Mouse (Mus musculus): ENCODE results near the gene Szt2.

Szt2 gene

DNA sequence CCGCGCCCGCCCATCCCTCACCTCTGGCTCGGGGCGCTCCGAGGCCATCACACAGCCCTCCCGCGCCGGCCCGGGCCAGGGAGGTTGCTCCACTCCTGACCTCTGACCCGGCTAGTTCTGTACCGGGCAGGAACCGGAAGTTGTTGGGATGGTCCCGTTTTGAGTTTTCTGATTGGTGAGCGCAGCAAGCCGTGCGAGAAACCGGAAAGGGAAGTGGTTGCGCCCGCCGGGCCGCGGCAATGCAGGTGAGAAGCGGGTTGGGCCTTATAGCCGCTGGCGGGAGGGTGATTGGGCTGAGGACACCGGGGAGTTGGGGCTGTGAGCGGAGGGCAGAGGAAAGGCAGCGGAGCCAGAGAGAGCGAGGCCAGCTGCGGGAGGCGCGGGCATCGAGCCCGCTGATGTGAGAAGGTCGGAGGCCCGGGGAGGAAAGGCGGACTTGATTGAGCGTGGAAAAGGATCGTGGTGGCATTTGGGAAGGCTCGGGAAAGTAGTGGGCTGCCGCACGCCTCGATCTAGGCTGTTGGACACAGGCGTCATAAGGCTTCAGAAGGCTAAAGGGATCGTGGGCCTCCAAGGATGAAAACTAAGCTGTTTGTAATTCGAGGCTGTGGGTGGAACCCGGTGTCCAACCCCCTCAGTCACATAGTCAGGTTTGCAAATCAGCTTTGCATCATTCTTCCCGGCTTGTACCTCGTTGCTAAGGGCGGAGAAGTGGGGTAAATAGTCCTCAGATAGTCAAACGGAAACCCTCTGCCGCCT is at the start of gene Szt2, which contains the start of gene Med8:
Gene Szt2, minus strand, starts transcription at position 132 of the 759 bp plus-strand sequence.
Gene Med8, plus strand, starts transcription at position 196 of the 759 bp plus-strand sequence.
- DNase-seq (ENCODE audit: low spot score), result peak; percentile 89

DNA sequence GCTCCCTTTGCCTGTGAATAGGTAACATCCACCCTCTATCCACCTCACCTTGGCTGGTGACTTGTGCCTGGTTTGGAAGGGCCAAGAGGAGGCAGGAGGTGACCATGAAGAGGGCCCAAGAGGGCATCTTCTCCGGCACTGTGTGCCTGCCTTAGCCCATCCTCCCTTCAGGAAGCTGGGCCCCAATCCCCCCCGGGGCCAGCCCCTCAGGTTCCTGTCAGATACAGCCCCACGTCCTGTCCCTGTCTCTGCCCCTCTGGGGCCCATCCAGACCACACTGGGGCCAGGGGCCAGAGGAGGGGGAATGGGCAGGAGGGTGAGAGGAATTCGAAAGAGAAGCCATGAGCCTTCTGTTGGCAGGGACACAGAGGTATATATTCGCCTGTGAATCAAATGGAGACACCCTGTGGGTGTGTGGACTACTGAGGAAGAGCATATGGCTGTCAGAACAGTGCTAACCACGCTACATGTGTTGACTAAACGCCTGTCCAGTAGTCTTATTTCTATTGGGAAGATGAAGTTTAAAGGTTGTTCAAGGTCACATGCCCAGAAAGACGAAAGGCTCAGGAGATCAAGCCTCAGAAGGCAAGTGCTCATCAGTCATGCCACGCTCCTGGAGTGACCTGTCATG is 48.4 kb upstream of the Szt2 start, which contains the start of gene Mpl:
Gene Mpl, minus strand, starts transcription at position 169 of the 631 bp plus-strand sequence.
- no peak for DNase-seq (ENCODE audit: low spot score)

DNA sequence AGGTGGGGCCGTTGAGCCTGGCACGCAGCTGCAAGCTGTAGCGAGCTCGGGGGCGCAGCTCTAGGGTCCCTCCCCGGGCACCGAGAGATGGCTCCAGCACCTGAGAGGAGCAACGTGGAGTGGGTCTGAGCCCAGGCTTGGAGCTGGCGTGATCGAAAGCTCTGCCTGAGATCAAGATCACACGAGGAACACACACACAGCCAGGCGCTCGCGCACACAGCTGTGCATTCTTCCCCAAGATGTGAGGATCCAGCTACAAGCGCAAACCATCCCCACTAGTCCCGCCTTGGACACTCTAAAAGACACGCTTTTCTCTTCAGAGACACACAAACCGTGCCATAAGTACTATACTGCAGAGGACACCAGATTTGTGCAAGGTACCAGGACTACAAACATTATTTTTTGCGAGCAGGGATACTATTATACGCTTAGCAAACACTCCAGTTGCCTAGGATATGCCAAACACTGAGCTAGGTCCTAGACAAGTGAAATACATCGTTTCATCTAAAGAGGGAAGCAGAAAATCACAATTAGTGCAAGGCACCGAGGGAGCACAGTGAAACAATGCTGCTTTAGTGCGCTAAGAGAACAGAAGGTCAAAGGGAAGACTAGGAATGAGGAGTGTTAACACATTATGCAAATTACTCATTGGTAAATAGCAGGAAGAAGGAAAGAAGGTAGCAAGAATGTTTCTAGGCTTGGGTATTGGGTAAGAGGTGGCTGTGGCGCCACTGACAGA is 37.5 kb upstream of the Szt2 start:
- no peak for DNase-seq (ENCODE audit: low spot score)

DNA sequence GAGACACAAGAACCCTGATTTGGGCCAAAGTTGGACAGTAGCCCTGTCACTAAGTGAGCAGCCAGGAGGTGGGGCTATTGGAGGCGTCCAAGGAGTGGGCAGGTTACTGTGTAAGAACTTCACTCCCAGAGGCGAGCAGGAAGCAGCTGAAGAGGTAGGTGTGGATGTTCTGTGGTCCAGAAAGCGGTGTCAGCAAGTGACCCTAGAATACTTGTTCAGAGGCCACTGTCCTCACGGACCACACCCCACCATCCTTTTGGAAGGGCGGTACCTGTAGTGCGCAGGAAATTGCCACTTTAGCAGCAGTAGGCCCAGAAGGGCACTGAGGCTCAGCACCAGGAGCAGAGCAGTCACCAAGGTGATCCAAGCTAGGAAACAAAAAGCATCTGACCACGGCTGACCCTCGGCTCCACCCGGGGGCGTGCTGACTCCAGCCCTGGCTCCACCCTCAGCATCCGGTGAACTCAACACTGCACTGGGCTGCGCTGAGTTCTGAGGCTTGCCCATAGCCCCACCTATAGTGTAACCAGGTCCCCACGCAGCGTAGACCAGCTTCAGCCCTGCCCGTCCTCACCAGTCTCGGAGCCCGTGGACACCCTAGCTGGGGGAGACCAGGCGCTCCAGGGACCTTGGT is 36.8 kb upstream of the Szt2 start:
- DNase-seq (ENCODE audit: low spot score), result no peak

- DNase-seq (ENCODE audit: low spot score), result no peak
Measured at GRCm38 (mm10) chr4:118445088-118445487, 36.0 kb upstream of the Szt2 start.

GRCm38 (mm10) chr4:118437829-118438253 is 28.8 kb upstream of the Szt2 start:
- no peak for DNase-seq (ENCODE audit: low spot score)

- peak; percentile 96 for DNase-seq (ENCODE audit: low spot score)
Measured at GRCm38 (mm10) chr4:118436820-118437603, 27.9 kb upstream of the Szt2 start, which contains the start of gene Cdc20. TSS of gene Cdc20 (minus strand) at chr4:118437352.

- DNase-seq (ENCODE audit: low spot score), result no peak
Measured at GRCm38 (mm10) chr4:118432332-118432731, 23.3 kb upstream of the Szt2 start.

GRCm38 (mm10) chr4:118429215-118429895 is 20.3 kb upstream of the Szt2 start:
- DNase-seq (ENCODE audit: low spot score), result no peak

DNA sequence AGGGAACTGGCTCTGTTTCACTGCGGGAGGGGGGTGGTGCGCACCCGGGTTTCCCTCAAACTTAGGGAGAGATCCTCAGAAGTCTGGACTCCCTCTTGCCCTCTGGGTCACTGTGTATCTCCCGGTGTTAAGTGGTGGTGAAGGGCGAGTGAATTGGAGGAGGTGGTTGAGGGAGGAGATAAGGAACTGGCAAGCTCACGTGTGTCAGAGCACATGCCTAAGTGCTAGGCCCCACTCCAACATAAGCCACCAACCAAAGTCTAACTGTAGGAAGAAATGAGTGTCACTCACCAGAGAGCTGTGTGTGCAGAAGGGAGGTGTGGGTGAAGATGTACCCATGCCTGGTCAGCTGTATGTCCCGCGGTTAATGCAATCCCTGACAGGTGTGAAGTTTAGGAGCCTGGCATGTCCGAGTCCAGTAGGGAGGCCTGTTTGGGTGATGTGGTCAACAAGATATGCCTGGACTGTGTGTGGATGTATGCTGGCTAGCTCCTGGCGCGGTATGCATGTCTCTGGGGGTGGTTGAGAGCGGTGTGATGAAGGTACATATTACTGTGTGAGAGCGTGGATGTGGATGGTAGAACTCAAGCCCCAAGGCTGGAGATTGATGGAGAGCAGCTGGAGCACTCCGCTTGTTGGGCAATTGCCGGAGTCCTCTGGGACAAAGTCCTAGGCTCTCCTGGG is 19.6 kb upstream of the Szt2 start:
- DNase-seq (ENCODE audit: low spot score), result no peak

- peak; percentile 83 for DNase-seq (ENCODE audit: low spot score)
Measured at GRCm38 (mm10) chr4:118427768-118428451, 18.8 kb upstream of the Szt2 start, which contains the start of gene Elovl1. TSS of gene Elovl1 (plus strand) at chr4:118428093.

- no peak for DNase-seq (ENCODE audit: low spot score)
Measured at GRCm38 (mm10) chr4:118427415-118427767, 18.3 kb upstream of the Szt2 start.

DNA sequence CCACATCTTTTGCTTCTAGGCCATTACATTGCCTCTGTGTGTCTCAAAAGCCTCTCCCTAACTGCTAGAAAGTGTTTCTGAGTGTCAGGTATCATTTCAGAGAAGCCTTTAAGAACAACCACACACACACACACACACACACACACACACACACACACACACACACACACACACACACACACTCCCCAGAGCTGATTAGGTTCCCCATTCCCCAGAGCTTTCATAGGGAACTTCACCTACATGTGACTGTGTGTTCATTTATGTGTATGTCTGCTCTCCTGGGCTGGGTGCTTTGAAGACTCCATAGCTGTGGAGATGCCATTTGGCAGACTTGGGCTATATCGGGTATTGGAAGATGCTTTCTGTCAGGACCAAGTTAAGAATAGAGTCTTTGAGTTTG is 16.3 kb upstream of the Szt2 start:
- no peak for DNase-seq (ENCODE audit: low spot score)

GRCm38 (mm10) chr4:118424541-118425160 is 15.6 kb upstream of the Szt2 start:
- peak; percentile 75 for DNase-seq (ENCODE audit: low spot score)

GRCm38 (mm10) chr4:118421384-118421783 is 12.3 kb upstream of the Szt2 start:
- DNase-seq (ENCODE audit: low spot score), result no peak

- no peak for DNase-seq (ENCODE audit: low spot score)
Measured at GRCm38 (mm10) chr4:118417112-118417797, 8.2 kb upstream of the Szt2 start.

- no peak for DNase-seq (ENCODE audit: low spot score)
Measured at GRCm38 (mm10) chr4:118416329-118416728, 7.3 kb upstream of the Szt2 start.

DNA sequence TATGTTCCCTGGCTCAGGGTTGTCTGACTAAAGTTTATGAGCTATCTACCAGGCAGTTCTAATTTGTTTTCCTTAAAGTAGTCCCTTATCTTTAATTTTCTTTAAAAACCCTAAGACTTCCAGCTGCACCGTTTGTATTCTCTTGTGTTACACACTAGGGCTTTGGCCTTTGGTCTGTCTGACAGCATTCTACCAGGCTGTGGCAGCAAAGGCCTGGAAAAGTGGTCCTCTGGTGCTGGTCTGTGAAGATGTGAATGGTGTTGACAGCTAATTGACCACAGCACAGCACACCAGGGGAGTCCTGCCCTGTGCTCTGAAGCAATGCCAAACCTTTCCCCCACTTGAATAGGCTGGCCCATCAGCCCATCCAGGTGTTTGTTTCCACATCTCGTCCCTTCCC is 6.7 kb upstream of the Szt2 start:
- no peak for DNase-seq (ENCODE audit: low spot score)

Measured in c-Kit-positive CD71-positive TER-119-positive erythroid progenitor cells, embryonic 14.5 days (primary cell).